Mouse (Mus musculus) heart, embryonic 10.5 days (tissue): ENCODE measurements around the gene Pde4b. TPM values are rescaled to one million over a fixed set of nuclear protein-coding genes. Genes with fewer than 3 reads are reported as not detected.

Experiments used
- DNase-seq: peaks from one replicate; pipeline ENCODE4 v3.0.0-alpha.2; 2017; ENCODE audit warnings: low spot score
- H3K27ac ChIP-seq: fragments of 300-500 bp; sonication (generic); 2 replicates; pipeline ENCODE4 v1.5.1; 2016; ENCODE audit warnings: mild to moderate bottlenecking
- H3K27me3 ChIP-seq: fragments of 300-500 bp; sonication (generic); 2 replicates; pipeline ENCODE4 v1.6.1; 2016; ENCODE audit warnings: mild to moderate bottlenecking; ENCODE audit not compliant: poor library complexity, insufficient read depth, severe bottlenecking
- H3K36me3 ChIP-seq: fragments of 300-500 bp; sonication (generic); 2 replicates; pipeline ENCODE4 v1.6.1; 2016; ENCODE audit warnings: mild to moderate bottlenecking, moderate library complexity
- H3K4me1 ChIP-seq: fragments of 300-500 bp; sonication (generic); 2 replicates; pipeline ENCODE4 v1.6.1; 2016; ENCODE audit warnings: mild to moderate bottlenecking
- H3K4me3 ChIP-seq: fragments of 300-500 bp; sonication (generic); 2 replicates; pipeline ENCODE4 v1.5.1; 2016; ENCODE audit warnings: mild to moderate bottlenecking, moderate library complexity
- H3K9me3 ChIP-seq: fragments of 300-500 bp; sonication (generic); 2 replicates; pipeline ENCODE4 v1.6.1; 2016; ENCODE audit warnings: mild to moderate bottlenecking, moderate library complexity
- WGBS: fragments of 180-500 bp; shearing (Covaris S2); methylation state at CpG from one replicate; pipeline ENCODE4 v1.1.7; 2016; 5-methylcytosine and 5-hydroxymethylcytosine counted together
- polyA plus RNA-seq: library from polyadenylated mRNA; unstranded; fragments of >200 nt; fragmentation: Nextera tagmentation; extraction: Ambion mirVana; gene quantifications from 2 replicates; pipeline ENCODE4 v1.2.1, GENCODE M21; 2016

Gene Pde4b
- polyA plus RNA-seq, 1 experiment from 2014 or later = 13.9 TPM

GRCm38 (mm10) chr4:102318596-102318995 lies 231.3 kb downstream of the Pde4b start:
- no peak overlapping the region for H3K4me3 ChIP-seq
- no peak for DNase-seq
- no peaks in the 10 kb centered on the region for H3K27me3 ChIP-seq
- H3K9me3 ChIP-seq = no peaks in the 10 kb centered on the region
- H3K36me3 ChIP-seq = no peaks in the 10 kb centered on the region
- H3K4me1 ChIP-seq = peaks cover 3% of the 10 kb centered on the region; the same call in 1 of the 2 replicates
- no peak overlapping the region for H3K27ac ChIP-seq
- 83% methylated on average over 6 of the region's 6 CpGs for WGBS

- Histone ChIP-seq H3K4me1 (peaks cover 3% of the 10 kb centered on the region; the same call in 1 of the 2 replicates), H3K4me3 (no peak overlapping the region), H3K9me3 (no peaks in the 10 kb centered on the region), H3K27ac (no peak overlapping the region), H3K36me3 (no peaks in the 10 kb centered on the region), H3K27me3 (no peaks in the 10 kb centered on the region)
- WGBS = 72% methylated on average over 3 of the region's 3 CpGs
- DNase-seq = no peak
Measured at GRCm38 (mm10) chr4:102321340-102321739, 234.0 kb downstream of the Pde4b start.

- no peaks in the 10 kb centered on the region for H3K9me3 ChIP-seq
- H3K4me3 ChIP-seq = no peak overlapping the region
- H3K36me3 ChIP-seq = no peaks in the 10 kb centered on the region
- no peaks in the 10 kb centered on the region for H3K27me3 ChIP-seq
- peaks cover 28% of the 10 kb centered on the region for H3K4me1 ChIP-seq
- no peak overlapping the region for H3K27ac ChIP-seq
- no peak for DNase-seq
- WGBS = 91% methylated on average over 2 of the region's 2 CpGs
Measured at GRCm38 (mm10) chr4:102332386-102332785, 245.0 kb downstream of the Pde4b start.

- Histone ChIP-seq H3K9me3 (no peaks in the 10 kb centered on the region), H3K4me1 (peaks cover 28% of the 10 kb centered on the region), H3K27ac (0 out of 2 replicates have a peak overlapping the region, but pooled peaks have one; percentile 22), H3K36me3 (no peaks in the 10 kb centered on the region), H3K27me3 (no peaks in the 10 kb centered on the region), H3K4me3 (no peak overlapping the region)
- DNase-seq = no peak
- WGBS = 76% methylated on average over 4 of the region's 4 CpGs
Measured at GRCm38 (mm10) chr4:102332885-102333284, 245.5 kb downstream of the Pde4b start.

GRCm38 (mm10) chr4:102346911-102347492 lies 259.7 kb downstream of the Pde4b start:
- WGBS = 81% methylated on average over 4 of the region's 4 CpGs
- Histone ChIP-seq H3K4me1 (no peaks in the 10 kb centered on the region), H3K36me3 (no peaks in the 10 kb centered on the region), H3K27me3 (no peaks in the 10 kb centered on the region), H3K27ac (no peak overlapping the region), H3K9me3 (no peaks in the 10 kb centered on the region), H3K4me3 (no peak overlapping the region)
- no peak for DNase-seq

GRCm38 (mm10) chr4:102351476-102352475 lies 264.4 kb downstream of the Pde4b start:
- H3K27ac ChIP-seq = no peak overlapping the region
- 94% methylated on average over 1 of the region's 1 CpGs for WGBS

GRCm38 (mm10) chr4:102353641-102354403 lies 266.5 kb downstream of the Pde4b start:
- Histone ChIP-seq H3K9me3 (no peaks in the 10 kb centered on the region), H3K27me3 (no peaks in the 10 kb centered on the region), H3K36me3 (no peaks in the 10 kb centered on the region), H3K27ac (no peak overlapping the region), H3K4me3 (no peak overlapping the region), H3K4me1 (no peaks in the 10 kb centered on the region)
- 89% methylated on average over 3 of the region's 3 CpGs for WGBS
- no peak for DNase-seq

More at GRCm38 (mm10) chr4:102351476-102352475, 264.4 kb downstream of the Pde4b start:
- no peaks in the 10 kb centered on the region for H3K9me3 ChIP-seq
- no peaks in the 10 kb centered on the region for H3K4me1 ChIP-seq
- no peak for DNase-seq
- no peak overlapping the region for H3K4me3 ChIP-seq
- H3K27me3 ChIP-seq = no peaks in the 10 kb centered on the region
- no peaks in the 10 kb centered on the region for H3K36me3 ChIP-seq

GRCm38 (mm10) chr4:102368105-102368735 lies 280.9 kb downstream of the Pde4b start:
- H3K27me3 ChIP-seq = no peaks in the 10 kb centered on the region
- 54% methylated on average over 9 of the region's 9 CpGs for WGBS
- no peak overlapping the region for H3K27ac ChIP-seq
- H3K4me1 ChIP-seq = no peaks in the 10 kb centered on the region
- H3K9me3 ChIP-seq = no peaks in the 10 kb centered on the region
- no peaks in the 10 kb centered on the region for H3K36me3 ChIP-seq
- DNase-seq = no peak
- H3K4me3 ChIP-seq = no peak overlapping the region

- H3K27ac ChIP-seq = no peak overlapping the region
- H3K36me3 ChIP-seq = no peaks in the 10 kb centered on the region
- WGBS = 81% methylated on average over 5 of the region's 5 CpGs
- H3K4me1 ChIP-seq = no peaks in the 10 kb centered on the region
- H3K4me3 ChIP-seq = no peak overlapping the region
- no peak for DNase-seq
- H3K9me3 ChIP-seq = no peaks in the 10 kb centered on the region
- H3K27me3 ChIP-seq = no peaks in the 10 kb centered on the region
Measured at GRCm38 (mm10) chr4:102374614-102375013, 287.3 kb downstream of the Pde4b start.

GRCm38 (mm10) chr4:102382763-102383505 lies 295.6 kb downstream of the Pde4b start:
- Histone ChIP-seq H3K27me3 (no peaks in the 10 kb centered on the region), H3K4me3 (peak overlapping the region; percentile 22; the same call in 1 of the 2 replicates), H3K9me3 (no peaks in the 10 kb centered on the region), H3K4me1 (peaks cover 10% of the 10 kb centered on the region), H3K27ac (peak overlapping the region; percentile 83), H3K36me3 (no peaks in the 10 kb centered on the region)
- 20% methylated on average over 1 of the region's 1 CpGs for WGBS
- peak; percentile 78 for DNase-seq

- Histone ChIP-seq H3K4me3 (no peak overlapping the region), H3K9me3 (no peaks in the 10 kb centered on the region), H3K4me1 (peaks cover 28% of the 10 kb centered on the region), H3K27me3 (no peaks in the 10 kb centered on the region), H3K36me3 (no peaks in the 10 kb centered on the region), H3K27ac (no peak overlapping the region)
- WGBS = 65% methylated on average over 2 of the region's 2 CpGs
- DNase-seq = no peak
Measured at GRCm38 (mm10) chr4:102393605-102394004, 306.3 kb downstream of the Pde4b start.

GRCm38 (mm10) chr4:102397334-102397733 lies 310.0 kb downstream of the Pde4b start:
- 91% methylated on average over 4 of the region's 4 CpGs for WGBS
- H3K36me3 ChIP-seq = no peaks in the 10 kb centered on the region
- H3K4me1 ChIP-seq = peaks cover 9% of the 10 kb centered on the region; the same call in 1 of the 2 replicates
- H3K27ac ChIP-seq = no peak overlapping the region
- H3K9me3 ChIP-seq = no peaks in the 10 kb centered on the region
- no peak overlapping the region for H3K4me3 ChIP-seq
- H3K27me3 ChIP-seq = no peaks in the 10 kb centered on the region
- DNase-seq = no peak
